Mouse (Mus musculus): ENCODE data around the gene Cacul1.

GRCm38 (mm10) chr19:60477788-60478187 lies 103.0 kb downstream of the Cacul1 start:
- TF ChIP-seq BHLHE40 (IDR thresholded peaks at IDR 0.05; ENCODE audit: borderline replicate concordance, low read depth, low read length) (no peak), CTCF (IDR thresholded peaks at IDR 0.05 in 2 of 3, conservative IDR thresholded peaks at IDR 0.05 in 1 of 3; ENCODE audit: control insufficient read depth in 1 of 3, insufficient read depth in 1 of 3, low read depth in 2 of 3, low read length in 3 of 3, poor library complexity in 1 of 3, severe bottlenecking in 1 of 3) (no peak), CHD2 (IDR thresholded peaks at IDR 0.05; ENCODE audit: low read length) (no peak), NRF1 (IDR thresholded peaks at IDR 0.05; ENCODE audit: insufficient read depth, low read depth, low read length, poor library complexity, severe bottlenecking) (no peak), USF1 (IDR thresholded peaks at IDR 0.05; ENCODE audit: low read depth, low read length) (no peak), POLR2AphosphoS5 (IDR thresholded peaks at IDR 0.05; ENCODE audit: borderline replicate concordance, low read depth, low read length) (no peak), POLR2A (IDR thresholded peaks at IDR 0.05; ENCODE audit: control insufficient read depth in 1 of 2, insufficient read depth in 1 of 2, low read depth in 1 of 2, low read length in 2 of 2, poor library complexity in 1 of 2) (no peak), ZNF384 (IDR thresholded peaks at IDR 0.05; ENCODE audit: low read depth, low read length) (no peak), GATA1 (IDR thresholded peaks at IDR 0.05; ENCODE audit: low read depth, low read length) (no peak), RCOR1 (IDR thresholded peaks at IDR 0.05; ENCODE audit: low read depth, low read length) (no peak), MAFK (IDR thresholded peaks at IDR 0.05; ENCODE audit: borderline replicate concordance, low read depth, low read length) (no peak)

All from MEL (cell line).